Mouse (Mus musculus): Measurements from ENCODE around the gene Comp.

DNA sequence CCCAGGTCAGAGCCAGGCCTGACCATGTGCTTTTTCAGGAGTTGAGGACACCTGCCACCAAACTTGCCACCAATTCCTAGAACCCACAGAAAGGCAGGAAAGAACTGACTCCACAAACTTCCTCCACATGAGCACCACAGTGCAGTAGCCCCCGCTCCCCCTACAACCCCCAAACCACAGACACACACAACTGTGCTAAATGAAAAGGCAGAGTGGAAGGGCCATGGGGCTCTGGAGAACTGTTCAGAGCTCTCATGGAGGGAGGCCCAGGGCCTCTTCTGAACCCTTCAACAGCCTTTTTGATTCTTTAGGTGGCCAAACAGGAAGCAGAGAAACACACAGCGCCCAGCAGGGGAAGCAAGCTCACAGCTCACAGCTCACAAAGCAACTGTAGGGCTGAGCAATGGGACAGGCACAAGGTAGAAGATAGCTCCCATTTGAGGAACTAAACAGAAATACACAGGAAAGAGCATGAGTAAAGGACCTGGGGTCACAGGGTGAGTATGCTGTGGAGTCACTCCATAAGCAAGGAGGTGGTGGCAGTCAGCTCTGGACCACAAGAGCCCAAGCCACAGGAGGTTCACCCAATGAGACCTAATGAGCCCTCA is 53.0 kb downstream of the Comp start:
- TF ChIP-seq CTCF (IDR thresholded peaks at IDR 0.05; ENCODE audit: low read depth, low read length) (no peak), POLR2A (IDR thresholded peaks at IDR 0.05; ENCODE audit: extremely low read depth, insufficient read depth, low read length) (no peak)

All from liver, adult 2 months (tissue).